Mouse (Mus musculus): ENCODE data around the gene Insig1. TPM values are rescaled to one million over a fixed set of nuclear protein-coding genes. Genes with fewer than 3 reads are reported as not detected.

Insig1 gene
- polyA plus RNA-seq, 1 experiment from 2014 or later = 73.5 TPM

DNA sequence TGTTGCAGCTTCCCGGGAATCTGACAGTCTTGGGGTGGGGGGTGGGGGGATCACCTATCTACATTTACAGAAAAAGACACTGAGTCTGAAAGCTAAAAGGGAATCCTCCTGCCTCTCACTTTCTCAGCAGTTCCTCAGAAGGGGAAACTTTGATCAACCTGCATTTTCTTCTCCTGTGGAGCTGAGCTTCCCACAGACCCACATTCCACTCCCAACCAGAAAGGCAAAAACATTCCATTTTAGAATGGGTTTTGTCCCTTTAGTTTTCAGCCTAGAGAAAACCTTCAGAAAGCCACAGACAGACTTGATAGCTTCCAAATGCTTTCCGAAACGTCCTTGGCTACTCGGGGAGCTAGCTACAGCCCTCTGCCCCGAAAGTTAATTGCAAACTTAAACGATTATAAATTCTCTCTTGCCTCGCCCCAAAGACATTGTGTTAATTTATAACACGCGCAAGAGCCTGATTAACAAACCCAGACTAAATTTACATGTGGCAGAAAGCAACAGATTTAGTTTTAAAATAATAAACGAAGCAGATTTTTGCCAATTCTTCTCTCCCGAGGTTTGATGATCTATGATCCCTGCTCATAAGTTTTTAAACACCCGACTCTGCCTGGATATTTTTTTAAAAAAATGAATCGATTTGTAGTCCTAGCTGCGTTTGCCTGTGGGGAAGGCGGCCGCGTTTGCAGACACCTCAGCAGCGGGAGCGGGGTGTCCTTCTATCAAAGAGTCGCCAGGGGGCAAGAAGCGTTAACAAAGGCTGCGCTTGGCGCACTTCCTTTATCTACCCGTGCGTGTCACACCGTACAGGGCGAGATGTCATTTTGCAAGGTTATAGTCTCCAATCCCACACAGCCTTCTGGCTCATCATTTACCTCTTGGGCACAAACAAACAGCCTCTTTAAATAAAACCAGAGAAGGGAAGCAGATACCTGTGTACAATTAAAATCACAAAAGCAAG lies 51.6 kb downstream of the Insig1 start:
- under 1% methylated on average over 27 of the region's 27 CpGs for WGBS
- H3K4me2 ChIP-seq (replicated peaks) = 0 out of 2 replicates have a peak overlapping the region, but pooled peaks have one; percentile 2
- no peak overlapping the region for H3K4me3 ChIP-seq
- H3K27me3 ChIP-seq = peaks cover 93% of the 10 kb centered on the region
- H3K9ac ChIP-seq = no peak overlapping the region
- no peaks in the 10 kb centered on the region for H3K9me3 ChIP-seq
- no peak overlapping the region for H3K27ac ChIP-seq
- ATAC-seq (ENCODE audit: insufficient number of reproducible peaks, insufficient read depth, low FRiP score, low TSS enrichment) = 0 out of 2 replicates have a peak, but pooled peaks have one; percentile 64
- H3K4me1 ChIP-seq = peaks cover 11% of the 10 kb centered on the region; the same call in 1 of the 2 replicates
- no peaks in the 10 kb centered on the region for H3K36me3 ChIP-seq

DNA sequence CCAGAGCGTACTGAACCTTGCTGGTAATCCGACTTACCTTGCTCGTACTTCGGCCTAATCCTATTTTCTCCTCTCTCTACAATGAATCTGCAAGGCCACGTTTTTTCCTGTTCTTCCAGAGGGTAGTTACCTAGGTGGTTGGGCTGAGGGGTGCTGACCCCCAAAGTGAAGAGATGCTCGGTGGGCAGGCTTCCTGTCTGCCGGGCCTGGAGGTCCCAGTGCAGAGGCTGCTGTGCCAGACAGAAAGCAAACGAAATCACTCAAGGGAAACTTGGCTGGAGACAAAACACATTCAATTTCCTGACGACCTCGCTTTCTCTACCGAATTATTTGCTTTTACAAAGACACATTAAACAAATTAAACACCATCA lies 52.3 kb downstream of the Insig1 start:
- Histone ChIP-seq H3K36me3 (no peaks in the 10 kb centered on the region), H3K4me3 (no peak overlapping the region), H3K27ac (no peak overlapping the region), H3K9ac (no peak overlapping the region), H3K4me1 (0 out of 2 replicates have a peak, but pooled peaks cover 6% of the 10 kb centered on the region), H3K27me3 (peaks cover 93% of the 10 kb centered on the region), H3K9me3 (no peaks in the 10 kb centered on the region), H3K4me2 (replicated peaks) (0 out of 2 replicates have a peak overlapping the region, but pooled peaks have one; percentile 2)
- no peak for ATAC-seq (ENCODE audit: insufficient number of reproducible peaks, insufficient read depth, low FRiP score, low TSS enrichment)
- under 1% methylated on average over 11 of the region's 11 CpGs for WGBS

DNA sequence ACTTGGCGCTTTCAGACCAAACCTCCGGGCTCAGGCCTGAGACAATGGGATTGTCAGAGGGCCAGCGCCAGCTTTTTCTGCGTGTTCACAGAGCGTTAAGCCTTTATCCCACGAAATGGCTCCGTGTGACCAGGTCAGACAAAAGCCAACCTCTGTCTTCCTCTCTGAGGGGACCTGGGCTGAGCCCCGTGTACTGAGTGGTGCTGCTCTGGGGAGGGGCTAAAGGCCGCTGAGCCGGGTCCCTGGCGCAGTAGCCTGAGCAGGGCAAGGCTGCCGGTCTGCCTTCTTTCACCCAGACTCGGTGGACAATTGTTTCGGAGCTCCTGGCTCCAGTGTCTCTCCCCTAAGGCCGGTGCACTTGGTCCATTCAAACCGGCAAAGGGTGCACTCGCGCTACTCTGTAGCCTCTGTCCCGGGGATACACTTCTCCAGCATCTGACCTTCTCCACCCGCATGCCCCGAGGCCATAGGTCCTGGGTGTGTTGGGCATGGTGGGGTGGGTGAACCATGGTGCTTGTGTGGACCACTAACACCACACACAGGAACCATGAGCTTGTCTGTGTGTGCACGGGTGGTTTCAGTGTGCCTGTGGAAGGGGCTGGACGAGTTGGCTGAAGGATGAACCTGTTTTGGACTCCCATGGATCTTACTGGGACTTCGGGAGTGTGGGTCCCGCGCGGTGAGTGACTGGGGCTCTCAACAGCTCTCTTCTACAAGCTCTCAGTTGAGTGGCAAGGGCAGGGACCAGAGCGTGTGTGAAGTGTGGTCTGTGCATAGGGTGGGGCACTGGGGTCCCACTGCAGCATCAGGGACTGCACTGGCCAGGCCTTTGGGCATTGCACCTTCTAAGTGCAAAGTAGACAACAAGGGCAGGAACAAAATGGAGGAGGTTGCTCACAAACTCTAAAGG lies 53.4 kb downstream of the Insig1 start:
- WGBS = 4% methylated on average over 28 of the region's 28 CpGs
- no peaks in the 10 kb centered on the region for H3K36me3 ChIP-seq
- no peak overlapping the region for H3K9ac ChIP-seq
- peaks cover 90% of the 10 kb centered on the region for H3K27me3 ChIP-seq
- H3K9me3 ChIP-seq = no peaks in the 10 kb centered on the region
- 0 out of 2 replicates have a peak, but pooled peaks cover 4% of the 10 kb centered on the region for H3K4me1 ChIP-seq
- no peak overlapping the region for H3K4me3 ChIP-seq
- no peak overlapping the region for H3K27ac ChIP-seq
- H3K4me2 ChIP-seq (replicated peaks) = no peak overlapping the region
- ATAC-seq (ENCODE audit: insufficient number of reproducible peaks, insufficient read depth, low FRiP score, low TSS enrichment) = 0 out of 2 replicates have a peak, but pooled peaks have one; percentile 20

Other genes starting within 250 kb of the Insig1 start
- gene Htr5a, start 229.2 kb upstream of the Insig1 start, polyA plus RNA-seq (2016; fragmentation: Nextera tagmentation; extraction: Ambion mirVana) = 0.03 TPM in 1 of 2 replicates, not detected in the other
- not detected in 2 replicates for gene En2, start 94.3 kb downstream of the Insig1 start, polyA plus RNA-seq (2016; fragmentation: Nextera tagmentation; extraction: Ambion mirVana)
- 0.95 and 1.0 TPM in 2 replicates for gene Cnpy1, start 174.4 kb downstream of the Insig1 start, polyA plus RNA-seq (2016; fragmentation: Nextera tagmentation; extraction: Ambion mirVana)
- gene Rbm33, start 245.8 kb downstream of the Insig1 start, polyA plus RNA-seq (2016; fragmentation: Nextera tagmentation; extraction: Ambion mirVana) = 16.0 and 17.6 TPM in 2 replicates